Mouse (Mus musculus): ENCODE measurements at regions not wholly inside any gene's neighbourhood (a gene's known extent, or its start where the extent isn't known, plus 50 kb on each side); places are given as distances from the start of the nearest gene placed in this dataset.

- Histone ChIP-seq H3K27ac (ENCODE audit: low read depth, low read length) (no peak overlapping the region), H3K4me2 (ENCODE audit: low read depth) (no peak overlapping the region), H3K4me1 (ENCODE audit: insufficient read depth) (no peaks in the 10 kb centered on the region), H3K9ac (no peak overlapping the region), H3K9me3 (ENCODE audit: low read length) (no peaks in the 10 kb centered on the region), H3K27me3 (ENCODE audit: insufficient read depth, low read length) (no peaks in the 10 kb centered on the region), H3K4me3 (ENCODE audit: low read depth, low read length) (no peak overlapping the region), H3K36me3 (ENCODE audit: insufficient read depth) (no peaks in the 10 kb centered on the region)
- TF ChIP-seq CTCF (IDR thresholded peaks at IDR 0.05; ENCODE audit: low read depth), result no peak
- WGBS, result 59% methylated on average over 1 of the region's 1 CpGs
- DNase-seq (no peak), ATAC-seq (no peak)
These were observed 500.3 kb upstream of the Syt1 start for GRCm38 (mm10) chr10:109510917-109511715.

- H3K4me3 ChIP-seq (ENCODE audit: low read depth, low read length), result no peak overlapping the region
- no peak overlapping the region for H3K9ac ChIP-seq
- no peaks in the 10 kb centered on the region for H3K4me1 ChIP-seq (ENCODE audit: insufficient read depth)
- TF ChIP-seq CTCF (IDR thresholded peaks at IDR 0.05; ENCODE audit: low read depth), result no peak
- H3K27ac ChIP-seq (ENCODE audit: low read depth, low read length), result no peak overlapping the region
- WGBS, result 76% methylated on average over 1 of the region's 1 CpGs
- no peaks in the 10 kb centered on the region for H3K36me3 ChIP-seq (ENCODE audit: insufficient read depth)
- H3K9me3 ChIP-seq (ENCODE audit: low read length), result no peaks in the 10 kb centered on the region
- no peaks in the 10 kb centered on the region for H3K27me3 ChIP-seq (ENCODE audit: insufficient read depth, low read length)
- ATAC-seq, result no peak
- no peak for DNase-seq
- H3K4me2 ChIP-seq (ENCODE audit: low read depth), result no peak overlapping the region
These were observed 497.8 kb upstream of the Syt1 start for GRCm38 (mm10) chr10:109508553-109508952.

GRCm38 (mm10) chr10:109507228-109507627 is 496.4 kb upstream of the Syt1 start:
- ATAC-seq (no peak), DNase-seq (no peak)
- Histone ChIP-seq H3K4me3 (ENCODE audit: low read depth, low read length) (no peak overlapping the region), H3K9ac (no peak overlapping the region), H3K4me1 (ENCODE audit: insufficient read depth) (no peaks in the 10 kb centered on the region), H3K27ac (ENCODE audit: low read depth, low read length) (no peak overlapping the region), H3K36me3 (ENCODE audit: insufficient read depth) (no peaks in the 10 kb centered on the region), H3K9me3 (ENCODE audit: low read length) (no peaks in the 10 kb centered on the region), H3K4me2 (ENCODE audit: low read depth) (no peak overlapping the region), H3K27me3 (ENCODE audit: insufficient read depth, low read length) (no peaks in the 10 kb centered on the region)
- 65% methylated on average over 3 of the region's 3 CpGs for WGBS
- TF ChIP-seq CTCF (IDR thresholded peaks at IDR 0.05; ENCODE audit: low read depth), result no peak

GRCm38 (mm10) chr10:109504683-109505082 is 493.9 kb upstream of the Syt1 start:
- no peaks in the 10 kb centered on the region for H3K36me3 ChIP-seq (ENCODE audit: insufficient read depth)
- H3K4me2 ChIP-seq (ENCODE audit: low read depth), result no peak overlapping the region
- H3K27ac ChIP-seq (ENCODE audit: low read depth, low read length), result no peak overlapping the region
- TF ChIP-seq CTCF (IDR thresholded peaks at IDR 0.05; ENCODE audit: low read depth), result peak; percentile 40
- no peaks in the 10 kb centered on the region for H3K27me3 ChIP-seq (ENCODE audit: insufficient read depth, low read length)
- 0 out of 2 replicates have a peak, but pooled peaks cover 3% of the 10 kb centered on the region for H3K4me1 ChIP-seq (ENCODE audit: insufficient read depth)
- H3K9ac ChIP-seq, result no peak overlapping the region
- 59% methylated on average over 4 of the region's 4 CpGs for WGBS
- no peak for ATAC-seq
- H3K4me3 ChIP-seq (ENCODE audit: low read depth, low read length), result no peak overlapping the region
- DNase-seq, result no peak
- H3K9me3 ChIP-seq (ENCODE audit: low read length), result no peaks in the 10 kb centered on the region

- DNase-seq (no peak), ATAC-seq (no peak)
- no peak overlapping the region for H3K4me3 ChIP-seq (ENCODE audit: low read depth, low read length)
- H3K9ac ChIP-seq, result no peak overlapping the region
- H3K4me2 ChIP-seq (ENCODE audit: low read depth), result no peak overlapping the region
- H3K27me3 ChIP-seq (ENCODE audit: insufficient read depth, low read length), result no peaks in the 10 kb centered on the region
- no peak overlapping the region for H3K27ac ChIP-seq (ENCODE audit: low read depth, low read length)
- no peaks in the 10 kb centered on the region for H3K36me3 ChIP-seq (ENCODE audit: insufficient read depth)
- H3K4me1 ChIP-seq (ENCODE audit: insufficient read depth), result 0 out of 2 replicates have a peak, but pooled peaks cover 3% of the 10 kb centered on the region
- TF ChIP-seq CTCF (IDR thresholded peaks at IDR 0.05; ENCODE audit: low read depth), result no peak
- no peaks in the 10 kb centered on the region for H3K9me3 ChIP-seq (ENCODE audit: low read length)
These were observed 490.1 kb upstream of the Syt1 start for GRCm38 (mm10) chr10:109500861-109501260.

- Histone ChIP-seq H3K27ac (ENCODE audit: low read depth, low read length) (no peak overlapping the region), H3K36me3 (ENCODE audit: insufficient read depth) (no peaks in the 10 kb centered on the region), H3K27me3 (ENCODE audit: insufficient read depth, low read length) (no peaks in the 10 kb centered on the region), H3K9me3 (ENCODE audit: low read length) (no peaks in the 10 kb centered on the region), H3K4me1 (ENCODE audit: insufficient read depth) (0 out of 2 replicates have a peak, but pooled peaks cover 3% of the 10 kb centered on the region), H3K4me2 (ENCODE audit: low read depth) (no peak overlapping the region), H3K4me3 (ENCODE audit: low read depth, low read length) (no peak overlapping the region), H3K9ac (no peak overlapping the region)
- TF ChIP-seq CTCF (IDR thresholded peaks at IDR 0.05; ENCODE audit: low read depth), result no peak
- WGBS, result 51% methylated on average over 3 of the region's 3 CpGs
- ATAC-seq (no peak), DNase-seq (no peak)
These were observed 487.5 kb upstream of the Syt1 start for GRCm38 (mm10) chr10:109498301-109498700.

GRCm38 (mm10) chr10:109496161-109496560 is 485.4 kb upstream of the Syt1 start:
- H3K4me1 ChIP-seq (ENCODE audit: insufficient read depth), result peaks cover 2% of the 10 kb centered on the region; the same call in 1 of the 2 replicates
- ATAC-seq (peak; percentile 67), DNase-seq (peak; percentile 89)
- H3K9ac ChIP-seq, result no peak overlapping the region
- H3K4me3 ChIP-seq (ENCODE audit: low read depth, low read length), result no peak overlapping the region
- no peaks in the 10 kb centered on the region for H3K9me3 ChIP-seq (ENCODE audit: low read length)
- WGBS, result 75% methylated on average over 10 of the region's 10 CpGs
- no peaks in the 10 kb centered on the region for H3K27me3 ChIP-seq (ENCODE audit: insufficient read depth, low read length)
- no peaks in the 10 kb centered on the region for H3K36me3 ChIP-seq (ENCODE audit: insufficient read depth)
- no peak overlapping the region for H3K27ac ChIP-seq (ENCODE audit: low read depth, low read length)
- peak; percentile 81 for TF ChIP-seq CTCF (IDR thresholded peaks at IDR 0.05; ENCODE audit: low read depth)
- no peak overlapping the region for H3K4me2 ChIP-seq (ENCODE audit: low read depth)

Data from forebrain, postnatal 0 days (tissue).